Mouse (Mus musculus) lung, postnatal 36 days (tissue): ENCODE data around the gene Lyg2.

Experiments used
- DNase-seq: peaks from one replicate; pipeline ENCODE4 v3.0.0; 2022; ENCODE audit warnings: mixed read lengths

Gene Lyg2

GRCm38 (mm10) chr1:37916393-37916792 lies at the start of gene Lyg2:
Gene Lyg2, minus strand, starts transcription at chr1:37916493.
- DNase-seq, result no peak

DNA sequence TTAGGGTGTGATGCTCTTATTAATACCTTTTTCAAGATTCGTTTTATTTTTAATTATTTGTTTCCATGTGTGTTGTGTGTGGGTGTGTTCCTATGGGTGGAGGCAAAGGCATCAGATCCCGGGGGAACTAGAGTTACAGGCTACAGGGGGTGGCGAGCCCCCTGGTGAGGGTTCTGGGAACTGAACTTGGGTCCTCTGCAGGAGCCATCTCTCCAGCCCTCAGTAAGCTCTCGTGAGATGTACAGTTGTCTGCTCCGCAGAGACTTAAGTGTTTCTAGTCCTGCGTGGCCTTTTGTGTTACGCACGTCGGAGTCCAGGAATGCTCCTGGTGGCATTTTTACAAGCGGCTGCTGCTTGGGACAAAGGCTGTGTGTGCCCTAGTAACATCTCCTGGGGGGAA lies 49.3 kb upstream of the Lyg2 start:
- no peak for DNase-seq

DNA sequence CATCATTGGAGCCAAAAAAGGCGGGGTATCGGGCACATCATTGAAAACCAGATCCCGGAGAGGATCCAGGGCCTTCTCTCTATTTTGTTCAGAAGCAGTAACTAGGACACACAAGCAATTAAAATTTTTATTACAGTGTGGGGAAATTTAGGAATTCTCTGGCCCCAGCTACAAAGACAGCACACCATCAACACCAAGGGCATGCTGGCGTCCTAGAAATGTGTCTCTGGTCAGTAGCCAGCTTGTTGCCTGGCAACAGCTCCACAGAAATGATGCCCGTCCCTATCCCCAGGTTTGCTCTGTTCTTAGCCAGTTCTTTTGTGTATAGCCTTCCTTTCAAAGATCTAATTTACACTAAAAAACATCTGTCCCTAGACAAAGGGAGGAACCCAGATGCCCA lies 43.2 kb upstream of the Lyg2 start:
- no peak for DNase-seq

DNA sequence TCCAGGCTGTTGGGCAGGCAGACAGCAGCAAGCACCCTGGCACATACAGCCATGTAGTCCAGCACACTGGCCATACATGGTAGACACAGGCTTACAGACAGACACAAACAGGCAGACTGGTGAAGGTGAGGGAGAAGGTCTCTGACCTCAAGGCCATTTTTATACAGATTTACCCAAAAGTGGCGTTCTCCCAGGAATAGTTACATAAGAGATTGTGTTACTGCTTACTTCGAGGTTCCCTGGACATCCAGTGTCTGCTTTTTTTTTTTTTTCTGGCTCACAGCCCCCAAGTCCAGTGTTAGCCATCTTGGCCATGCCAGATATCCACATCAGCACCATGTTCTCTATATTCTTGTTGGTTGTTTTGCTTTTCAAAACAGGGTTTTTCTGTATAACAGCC lies 42.2 kb upstream of the Lyg2 start:
- no peak for DNase-seq

- DNase-seq, result no peak
These were observed 41.4 kb upstream of the Lyg2 start, which contains the start of gene Lyg1 for GRCm38 (mm10) chr1:37957659-37958058. Gene Lyg1, minus strand, starts transcription at chr1:37957759.

GRCm38 (mm10) chr1:37956690-37957431 lies 40.6 kb upstream of the Lyg2 start:
- DNase-seq, result no peak

GRCm38 (mm10) chr1:37955251-37955650 lies 39.0 kb upstream of the Lyg2 start:
- no peak for DNase-seq

- no peak for DNase-seq
These were observed 38.5 kb upstream of the Lyg2 start for GRCm38 (mm10) chr1:37954786-37955185.

- DNase-seq, result no peak
These were observed 32.6 kb upstream of the Lyg2 start for GRCm38 (mm10) chr1:37948906-37949305.

DNA sequence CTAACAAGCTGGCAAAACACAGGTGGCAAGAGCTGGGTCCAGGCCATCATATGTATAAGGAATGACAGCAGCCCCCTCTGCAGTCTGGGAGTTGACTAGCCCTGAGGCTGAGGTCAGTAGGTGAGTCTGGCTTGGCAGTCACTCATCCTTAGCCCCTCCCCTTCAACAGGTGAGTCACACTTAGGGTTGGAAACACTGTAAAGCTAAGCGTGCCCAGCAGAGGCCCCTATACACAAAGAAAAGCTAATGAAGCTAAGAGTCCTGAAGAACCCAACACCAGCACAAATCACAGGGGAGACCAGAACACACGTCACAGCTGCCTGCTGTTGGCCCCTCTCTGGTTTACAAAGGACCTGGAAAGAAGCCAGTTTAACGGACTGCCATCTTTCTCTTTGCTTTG lies 15.5 kb upstream of the Lyg2 start:
- DNase-seq, result peak; percentile 70

GRCm38 (mm10) chr1:37925971-37926370 lies 9.7 kb upstream of the Lyg2 start:
- DNase-seq, result no peak

GRCm38 (mm10) chr1:37922536-37922935 lies 6.2 kb upstream of the Lyg2 start:
- no peak for DNase-seq

GRCm38 (mm10) chr1:37918096-37918495 lies 1.8 kb upstream of the Lyg2 start:
- no peak for DNase-seq

DNA sequence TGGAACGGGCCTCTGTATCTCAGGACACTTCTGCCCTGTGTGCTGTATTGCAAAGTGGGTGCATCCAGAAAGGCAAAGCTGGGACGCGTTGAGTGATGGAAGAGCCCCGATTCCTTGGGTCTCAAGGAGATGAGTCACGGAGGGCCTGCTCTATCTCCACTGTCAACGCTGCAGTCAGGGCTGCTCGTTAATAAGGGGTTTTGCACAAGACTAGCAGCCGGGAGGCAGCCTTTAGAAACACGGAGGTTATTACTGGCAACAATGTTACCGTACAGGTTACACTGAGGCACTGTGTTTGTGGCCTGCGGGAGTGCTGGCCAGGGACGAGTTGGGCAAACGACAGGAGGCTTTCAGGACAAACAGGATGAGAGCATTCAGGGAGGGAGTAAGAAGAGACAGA lies 1.4 kb upstream of the Lyg2 start:
- no peak for DNase-seq

DNA sequence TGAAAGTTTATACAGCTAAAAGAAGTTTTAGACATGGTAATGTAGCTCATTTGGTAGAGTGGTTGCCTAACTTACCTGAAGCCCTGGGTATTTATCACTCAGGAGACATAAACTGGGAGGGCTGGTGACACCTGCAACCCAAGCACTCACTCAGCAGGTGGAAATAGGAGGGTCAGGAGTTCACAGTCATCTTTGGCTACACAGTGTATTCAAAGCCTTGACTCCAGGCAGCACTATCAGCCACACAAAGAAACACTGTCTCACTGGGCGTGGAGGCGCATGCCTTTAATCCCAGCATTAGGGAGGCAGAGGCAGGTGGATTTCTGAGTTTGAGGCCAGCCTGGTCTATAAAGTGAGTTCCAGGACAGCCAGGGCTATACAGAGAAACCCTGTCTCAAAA lies 3.5 kb downstream of the Lyg2 start:
- no peak for DNase-seq

GRCm38 (mm10) chr1:37903178-37903577 lies 13.1 kb downstream of the Lyg2 start:
- DNase-seq, result peak; percentile 38

GRCm38 (mm10) chr1:37900288-37900687 lies 16.0 kb downstream of the Lyg2 start:
- no peak for DNase-seq

DNA sequence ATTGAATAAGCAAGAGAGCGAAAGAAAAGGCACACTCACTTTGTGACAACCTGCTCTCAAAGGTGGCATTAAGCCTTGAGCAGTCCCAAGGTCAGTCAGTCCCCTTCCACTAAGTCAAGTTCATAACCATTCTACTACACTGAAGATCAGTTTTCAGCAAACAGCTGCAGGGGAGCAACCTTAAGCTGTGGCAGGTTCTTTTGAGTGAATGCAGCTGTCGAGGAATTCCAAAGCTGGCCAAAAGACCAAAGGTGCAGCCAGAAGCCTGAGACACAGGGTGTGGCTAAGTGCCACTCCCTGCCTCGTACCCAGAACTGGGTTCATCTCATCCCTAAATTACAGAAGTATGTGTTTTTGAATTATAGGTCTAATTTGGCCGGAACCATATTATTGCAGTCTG lies 16.5 kb downstream of the Lyg2 start:
- no peak for DNase-seq

DNA sequence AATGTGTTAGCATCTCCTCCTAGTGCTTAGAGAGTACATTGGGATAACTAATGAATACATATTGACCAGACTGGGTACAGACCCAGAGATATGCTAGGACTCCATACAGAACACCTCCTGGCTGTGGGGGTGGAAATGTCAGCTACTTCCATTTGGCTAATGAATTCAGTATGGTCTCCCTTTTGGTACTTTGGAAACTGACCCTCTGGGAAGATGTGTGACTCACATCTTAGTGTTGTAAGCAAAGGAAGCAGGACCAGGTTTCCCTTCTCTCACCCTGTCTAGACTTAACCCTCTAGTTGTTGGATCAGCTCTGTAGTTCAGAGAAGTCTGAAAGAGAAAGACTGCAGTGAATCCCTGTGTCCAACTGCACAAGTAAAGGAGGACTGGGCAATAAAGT lies 21.7 kb downstream of the Lyg2 start:
- DNase-seq, result no peak

GRCm38 (mm10) chr1:37891400-37891799 lies 24.9 kb downstream of the Lyg2 start:
- DNase-seq, result no peak

DNA sequence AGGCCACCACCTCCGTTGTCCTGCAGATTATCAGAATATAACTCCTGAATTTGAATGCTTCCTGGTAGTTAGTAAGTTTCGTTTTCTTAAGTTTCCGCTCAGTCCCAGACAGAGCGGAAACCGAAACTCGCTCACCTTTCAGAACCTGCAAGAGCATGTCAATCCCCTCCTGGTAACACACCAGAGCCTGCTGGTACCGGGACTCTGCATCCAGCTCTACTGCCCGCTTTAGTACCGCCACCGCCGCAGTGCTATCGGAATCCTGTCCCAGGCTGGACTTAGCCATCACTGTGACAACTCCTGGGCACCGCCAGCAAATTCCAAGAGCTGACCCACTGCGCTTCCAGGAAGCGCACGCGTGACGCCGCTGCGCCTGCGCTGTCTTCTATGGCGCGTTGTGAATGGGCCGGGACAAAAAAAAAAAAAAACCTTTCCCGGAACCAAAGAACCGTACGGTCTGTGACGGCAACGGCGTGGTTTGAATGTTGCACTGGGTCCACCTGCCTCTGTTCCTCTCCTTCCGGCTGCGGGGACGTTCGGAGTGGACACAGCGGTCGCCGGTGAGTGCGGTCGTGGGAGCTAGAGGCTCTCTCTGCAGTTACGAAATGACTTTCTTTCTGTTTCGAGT lies 26.2 kb downstream of the Lyg2 start, which contains the start of the genes Mitd1 and Mrpl30:
Mitd1 (minus strand) TSS at position 387 of the 628 bp plus-strand sequence.
Mrpl30 (plus strand) TSS at position 453 of the 628 bp plus-strand sequence.
- peak; percentile 93 for DNase-seq

DNA sequence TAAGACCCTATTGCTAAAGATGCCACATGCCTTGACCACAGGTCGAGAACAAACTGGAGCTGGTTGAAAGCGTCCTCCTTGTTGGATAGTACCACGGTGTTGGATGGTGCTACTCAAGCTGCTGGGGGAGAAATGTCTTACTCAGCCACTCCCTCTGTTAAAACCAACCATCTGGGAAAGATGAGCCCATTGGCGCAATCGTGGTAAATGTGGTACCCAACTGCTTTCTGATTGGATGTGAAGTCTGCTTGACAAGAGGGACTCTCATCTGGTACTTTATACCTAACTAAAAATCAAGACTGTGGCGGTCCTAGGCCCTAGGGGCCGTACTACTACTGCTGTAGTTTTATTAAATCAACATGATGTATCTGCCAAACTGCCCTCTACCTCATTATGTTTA lies 27.1 kb downstream of the Lyg2 start:
- DNase-seq, result no peak

DNA sequence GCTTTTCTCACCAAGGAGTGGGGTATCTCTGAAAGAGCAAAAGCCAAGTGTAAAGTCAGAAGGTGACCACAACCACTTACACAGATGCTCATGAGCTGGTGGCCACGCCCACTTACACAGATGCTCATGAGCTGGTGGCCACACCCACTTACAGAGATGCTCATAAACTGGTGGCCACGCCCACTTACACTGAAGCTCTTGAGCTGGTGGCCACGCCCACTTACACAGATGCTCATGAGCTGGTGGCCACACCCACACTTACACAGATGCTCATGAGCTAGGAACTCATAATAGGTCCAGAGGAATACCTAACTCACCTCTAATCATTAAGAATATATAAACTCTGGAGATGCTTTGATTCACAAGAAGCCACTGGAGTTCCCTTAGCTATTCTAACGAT lies 31.8 kb downstream of the Lyg2 start:
- no peak for DNase-seq

DNA sequence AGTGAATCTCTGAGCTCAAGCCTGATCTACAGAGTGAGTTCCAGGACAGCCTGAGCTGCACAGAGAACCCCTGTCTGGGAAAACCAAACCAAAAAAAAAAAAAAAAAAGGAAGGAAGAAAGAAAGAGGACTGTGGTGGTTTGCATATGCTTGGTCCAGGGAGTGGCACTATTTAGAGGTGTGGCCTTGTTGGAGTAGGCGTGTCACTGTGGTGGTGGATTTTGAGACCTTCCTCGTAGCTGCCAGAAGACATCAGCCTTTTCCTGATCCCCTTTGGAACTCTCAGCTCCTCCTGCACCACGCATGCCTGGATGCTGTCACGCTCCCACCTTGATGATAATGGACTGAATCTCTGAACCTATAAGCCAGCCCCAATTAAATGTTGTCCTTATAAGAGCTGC lies 32.9 kb downstream of the Lyg2 start:
- DNase-seq, result no peak
